Comparison of ENCODE assay signal across 25 mouse cellular contexts in the genomic region with DNA sequence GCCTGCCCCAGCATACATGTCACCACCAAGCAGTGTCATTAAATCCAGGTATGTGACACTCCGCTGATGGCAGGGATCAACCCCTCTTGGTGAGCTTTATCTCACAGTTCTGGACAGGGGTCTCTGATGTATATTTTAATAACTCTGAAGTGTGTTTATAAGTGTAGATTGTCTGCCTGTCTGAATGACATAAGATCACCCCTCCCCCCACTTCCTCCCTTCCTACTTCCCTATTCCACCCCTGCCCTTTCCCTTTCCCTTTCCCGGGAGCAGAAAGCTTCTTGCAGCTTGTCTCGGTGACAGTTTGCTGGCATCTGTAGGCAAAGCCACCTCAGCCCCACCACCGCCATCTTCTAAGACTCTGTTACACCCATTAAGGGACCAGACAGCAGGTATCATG. TPM values are rescaled to one million over a fixed set of nuclear protein-coding genes. Genes with fewer than 3 reads are reported as not detected.
DNase-seq lines count a peak whose midpoint lies in the region; ATAC-seq and TF ChIP-seq lines count a peak whose summit lies in the region.
"Had no signal": no experiment of that assay in that cellular context is flagged by ENCODE, and none has a peak within 500 bp of the region (broad histone marks: within the 10 kb centered on the region; RNA-seq: fewer than 3 reads in every experiment).

No protein-coding gene starts in this region.

- H3K4me2 ChIP-seq in hindbrain, embryonic 13.5 days, result no peak overlapping the region
- H3K4me2 ChIP-seq in hindbrain, postnatal 0 days (ENCODE audit: low read depth, low read length), result no peak overlapping the region
- H3K4me2 ChIP-seq in neural tube, embryonic 13.5 days, result no peak overlapping the region
- no peak overlapping the region for H3K4me2 ChIP-seq in neural tube, embryonic 15.5 days
- H3K4me2 ChIP-seq: embryonic facial prominence, embryonic 12.5 days; forebrain, embryonic 13.5 days; forebrain, embryonic 15.5 days had no signal

- no peak for TF ChIP-seq CTCF in hindbrain, postnatal 0 days (IDR thresholded peaks at IDR 0.05; ENCODE audit: low read depth)

- H3K9me3 ChIP-seq in hindbrain, embryonic 13.5 days, result no peaks in the 10 kb centered on the region
- H3K9me3 ChIP-seq in hindbrain, postnatal 0 days (ENCODE audit: low read length), result no peaks in the 10 kb centered on the region
- H3K9me3 ChIP-seq in neural tube, embryonic 13.5 days, result no peaks in the 10 kb centered on the region
- H3K9me3 ChIP-seq in neural tube, embryonic 15.5 days (replicated peaks), result no peaks in the 10 kb centered on the region
- H3K9me3 ChIP-seq in limb, embryonic 10.5 days (replicated peaks), result no peaks in the 10 kb centered on the region
- H3K9me3 ChIP-seq: embryonic facial prominence, embryonic 10.5 days; embryonic facial prominence, embryonic 12.5 days; forebrain, embryonic 13.5 days; forebrain, embryonic 15.5 days had no signal

- no peaks in the 10 kb centered on the region for H3K27me3 ChIP-seq in hindbrain, embryonic 13.5 days
- H3K27me3 ChIP-seq in hindbrain, postnatal 0 days (ENCODE audit: insufficient read depth, low read length), result no peaks in the 10 kb centered on the region
- H3K27me3 ChIP-seq in neural tube, embryonic 13.5 days, result no peaks in the 10 kb centered on the region
- H3K27me3 ChIP-seq in neural tube, embryonic 15.5 days (replicated peaks), result no peaks in the 10 kb centered on the region
- H3K27me3 ChIP-seq in limb, embryonic 10.5 days (ENCODE audit: low read depth, poor library complexity, severe bottlenecking), result no peaks in the 10 kb centered on the region
- H3K27me3 ChIP-seq: CH12.LX; embryonic facial prominence, embryonic 12.5 days; forebrain, embryonic 13.5 days; forebrain, embryonic 15.5 days; Patski had no signal

- no peak for DNase-seq in hindbrain, postnatal 0 days (ENCODE audit: low spot score)
- no peak for DNase-seq in limb, embryonic 10.5 days (ENCODE audit: low spot score)
- no peak for DNase-seq in thymus, postnatal 4 days
- DNase-seq: adrenal gland, adult 8-10 months; adrenal gland, postnatal 14 days; adrenal gland, postnatal 36 days; B cell, adult 2 months; cerebellum, adult 11-12 months; cerebellum, adult 2 months; cerebellum, adult 9-10 months; cerebellum, postnatal 10 days; cerebellum, postnatal 25 days; forebrain, postnatal 0 days had no signal

- 0 out of 2 replicates have a peak overlapping the region, but pooled peaks have one; percentile 29 for H3K9ac ChIP-seq in hindbrain, embryonic 13.5 days
- no peak overlapping the region for H3K9ac ChIP-seq in hindbrain, postnatal 0 days (replicated peaks; ENCODE audit: low read length)
- 0 out of 2 replicates have a peak overlapping the region, but pooled peaks have one; percentile 26 for H3K9ac ChIP-seq in neural tube, embryonic 13.5 days
- no peak overlapping the region for H3K9ac ChIP-seq in neural tube, embryonic 15.5 days (replicated peaks)
- H3K9ac ChIP-seq: embryonic facial prominence, embryonic 12.5 days; forebrain, embryonic 13.5 days; forebrain, embryonic 15.5 days; forebrain, postnatal 0 days had no signal

- no peak for ATAC-seq in hindbrain, embryonic 13.5 days (ENCODE audit: low FRiP score)
- no peak for ATAC-seq in hindbrain, postnatal 0 days
- no peak for ATAC-seq in neural tube, embryonic 13.5 days (ENCODE audit: low read depth)
- ATAC-seq in neural tube, embryonic 15.5 days (ENCODE audit: low FRiP score), result no peak
- ATAC-seq: activated CD4-positive, CD25-positive, alpha-beta regulatory T cell, adult 4 months; CD4-positive, CD25-positive, alpha-beta regulatory T cell, adult 4 months; forebrain, embryonic 13.5 days; forebrain, embryonic 15.5 days; forebrain, postnatal 0 days; Patski had no signal

- no peak overlapping the region for H3K27ac ChIP-seq in hindbrain, embryonic 13.5 days
- no peak overlapping the region for H3K27ac ChIP-seq in hindbrain, postnatal 0 days
- peak overlapping the region; percentile 28; the same call in 1 of the 2 replicates for H3K27ac ChIP-seq in neural tube, embryonic 13.5 days (replicated peaks)
- H3K27ac ChIP-seq in neural tube, embryonic 15.5 days (replicated peaks), result no peak overlapping the region
- H3K27ac ChIP-seq in limb, embryonic 10.5 days, result 0 out of 2 replicates have a peak overlapping the region, but pooled peaks have one; percentile 7
- H3K27ac ChIP-seq: embryonic facial prominence, embryonic 10.5 days; embryonic facial prominence, embryonic 12.5 days; forebrain, embryonic 13.5 days; forebrain, embryonic 15.5 days had no signal

- H3K36me3 ChIP-seq in hindbrain, embryonic 13.5 days, result no peaks in the 10 kb centered on the region
- H3K36me3 ChIP-seq in hindbrain, postnatal 0 days (ENCODE audit: insufficient read depth, low read length), result no peaks in the 10 kb centered on the region
- H3K36me3 ChIP-seq in neural tube, embryonic 13.5 days, result no peaks in the 10 kb centered on the region; the same call in 1 of the 2 replicates
- no peaks in the 10 kb centered on the region for H3K36me3 ChIP-seq in neural tube, embryonic 15.5 days
- no peaks in the 10 kb centered on the region for H3K36me3 ChIP-seq in limb, embryonic 10.5 days
- H3K36me3 ChIP-seq: embryonic facial prominence, embryonic 10.5 days; embryonic facial prominence, embryonic 12.5 days; forebrain, embryonic 15.5 days; G1E had no signal

- 68% methylated on average over 4 of the region's 4 CpGs for WGBS in hindbrain, embryonic 13.5 days
- 65% methylated on average over 4 of the region's 4 CpGs for WGBS in hindbrain, postnatal 0 days
- 72% methylated on average over 4 of the region's 4 CpGs for WGBS in neural tube, embryonic 13.5 days
- WGBS in neural tube, embryonic 15.5 days, result 73% methylated on average over 4 of the region's 4 CpGs
- 88% methylated on average over 4 of the region's 4 CpGs for WGBS in limb, embryonic 10.5 days

- peaks cover 97% of the 10 kb centered on the region for H3K4me1 ChIP-seq in hindbrain, embryonic 13.5 days (replicated peaks)
- H3K4me1 ChIP-seq in hindbrain, postnatal 0 days (ENCODE audit: insufficient read depth, low read length), result peaks cover 4% of the 10 kb centered on the region; the same call in 1 of the 2 replicates
- peaks cover 98% of the 10 kb centered on the region for H3K4me1 ChIP-seq in neural tube, embryonic 13.5 days (replicated peaks)
- H3K4me1 ChIP-seq in neural tube, embryonic 15.5 days, result peaks cover 85% of the 10 kb centered on the region
- peaks cover 49% of the 10 kb centered on the region for H3K4me1 ChIP-seq in limb, embryonic 10.5 days

- no peak overlapping the region for H3K4me3 ChIP-seq in hindbrain, embryonic 13.5 days
- H3K4me3 ChIP-seq in hindbrain, postnatal 0 days (ENCODE audit: low read length), result no peak overlapping the region
- no peak overlapping the region for H3K4me3 ChIP-seq in neural tube, embryonic 13.5 days
- no peak overlapping the region for H3K4me3 ChIP-seq in neural tube, embryonic 15.5 days (replicated peaks)
- no peak overlapping the region for H3K4me3 ChIP-seq in limb, embryonic 10.5 days
- H3K4me3 ChIP-seq: embryonic facial prominence, embryonic 10.5 days; embryonic facial prominence, embryonic 12.5 days; forebrain, embryonic 13.5 days; forebrain, embryonic 15.5 days had no signal

RNA-seq across cellular contexts. Expression of a gene that starts 11.0 kb away (rescaled TPM):
- 10.9 and 11.3 TPM in 2 replicates for polyA plus RNA-seq in hindbrain, embryonic 13.5 days (2015; fragmentation: Nextera tagmentation; extraction: Ambion mirVana)
- total RNA-seq in hindbrain, postnatal 0 days (2014; rRNA removed), result 22.8 and 29.7 TPM in 2 replicates
- polyA plus RNA-seq in hindbrain, postnatal 0 days (2015; fragmentation: Nextera tagmentation; extraction: Ambion mirVana), result 2.2 and 2.5 TPM in 2 replicates
- polyA plus RNA-seq in neural tube, embryonic 13.5 days (2015; fragmentation: Nextera tagmentation; extraction: Ambion mirVana), result 11.5 and 12.6 TPM in 2 replicates
- polyA plus RNA-seq in neural tube, embryonic 15.5 days (2015; fragmentation: Nextera tagmentation; extraction: Ambion mirVana), result 2.6 and 3.3 TPM in 2 replicates
- polyA plus RNA-seq in limb, embryonic 10.5 days (2016; fragmentation: Nextera tagmentation; extraction: Ambion mirVana), result 1.1 and 1.2 TPM in 2 replicates
- polyA plus RNA-seq: G1E had no signal

Comparison
In these comparisons a context has a peak if more than half of its experiments do, and no peak if none do; other contexts are left out.
1. H3K27ac ChIP-seq: peak in neural tube, embryonic 13.5 days (single experiment) and limb, embryonic 10.5 days (single experiment); none in hindbrain, embryonic 13.5 days (single experiment), hindbrain, postnatal 0 days (single experiment) and neural tube, embryonic 15.5 days (single experiment).
2. H3K9ac ChIP-seq: peak in hindbrain, embryonic 13.5 days (single experiment) and neural tube, embryonic 13.5 days (single experiment); none in hindbrain, postnatal 0 days (single experiment) and neural tube, embryonic 15.5 days (single experiment).